8 mouse cellular contexts compared by ENCODE assay signal in the genomic region with DNA sequence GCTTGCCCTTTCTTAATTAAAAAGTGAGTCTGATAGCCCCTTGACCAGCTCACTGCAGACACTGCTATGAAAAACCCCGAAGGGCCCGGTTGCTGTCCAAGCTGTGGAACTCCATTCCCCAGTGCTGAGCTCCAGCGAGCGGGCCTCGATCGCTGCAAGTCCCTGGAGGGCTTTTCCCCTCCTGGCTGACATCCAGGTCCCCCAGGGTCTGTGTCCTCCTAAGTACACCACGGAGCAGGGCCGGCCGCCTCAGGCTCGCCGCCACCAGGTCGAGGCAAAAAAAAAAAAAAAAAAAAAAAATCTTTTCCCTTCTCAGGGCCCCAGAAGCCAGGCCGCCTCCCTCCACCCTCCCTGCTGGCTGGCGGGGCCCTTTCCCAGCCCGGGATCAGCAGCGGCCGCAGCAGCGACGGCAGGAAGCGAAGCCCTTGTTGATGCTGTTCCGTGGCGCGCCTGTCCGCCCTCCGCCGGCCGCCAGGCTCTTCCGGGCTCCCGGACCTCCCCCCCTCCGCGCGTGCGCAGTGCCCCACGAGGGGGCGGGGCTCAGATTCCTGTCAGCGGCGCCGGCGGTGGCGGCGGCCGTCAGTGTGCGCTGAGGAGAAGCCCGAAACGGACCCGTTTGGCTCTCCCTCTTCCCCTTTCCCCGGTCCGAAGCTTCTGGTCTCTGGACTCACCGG. TPM values are rescaled to one million over a fixed set of nuclear protein-coding genes. Genes with fewer than 3 reads are reported as not detected.
DNase-seq lines count a peak whose midpoint lies in the region; ATAC-seq lines count a peak whose summit lies in the region.

A gene (plus strand): TSS at position 543 of the 674 bp plus-strand sequence.

- WGBS in heart, embryonic 13.5 days = under 1% methylated on average over 36 of the region's 49 CpGs
- under 1% methylated on average over 46 of the region's 49 CpGs for whole genome bisulfite sequencing in liver, embryonic 12.5 days (ENCODE audit: insufficient replicate concordance)
- WGBS in stomach, embryonic 15.5 days = under 1% methylated on average over 49 of the region's 49 CpGs

- no peaks in the 10 kb centered on the region for H3K9me3 ChIP-seq in heart, embryonic 13.5 days
- no peaks in the 10 kb centered on the region for H3K9me3 ChIP-seq in liver, embryonic 12.5 days (replicated peaks)
- no peaks in the 10 kb centered on the region for H3K9me3 ChIP-seq in stomach, embryonic 15.5 days

- 0 out of 2 replicates have a peak, but pooled peaks cover 3% of the 10 kb centered on the region for H3K36me3 ChIP-seq in heart, embryonic 13.5 days
- H3K36me3 ChIP-seq in liver, embryonic 12.5 days = no peaks in the 10 kb centered on the region
- H3K36me3 ChIP-seq in stomach, embryonic 15.5 days = no peaks in the 10 kb centered on the region

- H3K4me3 ChIP-seq in heart, embryonic 13.5 days = peak within 1 kb of the TSS; percentile 98
- peak within 1 kb of the TSS; percentile 96 for H3K4me3 ChIP-seq in liver, embryonic 12.5 days
- H3K4me3 ChIP-seq in stomach, embryonic 15.5 days (replicated peaks) = peak within 1 kb of the TSS; percentile 97

- no peaks in the 10 kb centered on the region for H3K27me3 ChIP-seq in heart, embryonic 13.5 days (replicated peaks)
- H3K27me3 ChIP-seq in liver, embryonic 12.5 days (replicated peaks) = no peaks in the 10 kb centered on the region
- H3K27me3 ChIP-seq in stomach, embryonic 15.5 days (replicated peaks) = no peaks in the 10 kb centered on the region

- ATAC-seq in erythroid progenitor cell, adult 5-6 weeks (replicated peaks; ENCODE audit: low FRiP score, poor library complexity, severe bottlenecking) = peak; percentile 91
- peak; percentile 86 for ATAC-seq in heart, embryonic 13.5 days (ENCODE audit: extremely low read depth, insufficient number of reproducible peaks, low FRiP score, low TSS enrichment)
- peak; percentile 94 for ATAC-seq in liver, embryonic 12.5 days
- ATAC-seq in stomach, embryonic 15.5 days (ENCODE audit: insufficient read depth, low FRiP score, low read depth) = peak; percentile 94

- DNase-seq in CD4-positive helper T cell, adult 2 months (ENCODE audit: low read depth, low spot score) = peak; percentile 96
- peak; percentile 82 for DNase-seq in brain, embryonic 18.5 days (ENCODE audit: low read depth, low spot score)
- peak; percentile 95 for DNase-seq in kidney, postnatal 10 days
- DNase-seq in natural killer cell, adult 2 months (ENCODE audit: low spot score in 2 of 2) = peak; percentile 95 to 97

- H3K4me1 ChIP-seq in heart, embryonic 13.5 days = peaks cover 32% of the 10 kb centered on the region
- peaks cover 23% of the 10 kb centered on the region for H3K4me1 ChIP-seq in liver, embryonic 12.5 days
- no peaks in the 10 kb centered on the region for H3K4me1 ChIP-seq in stomach, embryonic 15.5 days

- peak within 1 kb of the TSS; percentile 99 for H3K9ac ChIP-seq in heart, embryonic 13.5 days
- peak within 1 kb of the TSS; percentile 95 for H3K9ac ChIP-seq in liver, embryonic 12.5 days
- peak within 1 kb of the TSS; percentile 96 for H3K9ac ChIP-seq in stomach, embryonic 15.5 days

- peak within 1 kb of the TSS; percentile 99 for H3K27ac ChIP-seq in heart, embryonic 13.5 days (replicated peaks)
- H3K27ac ChIP-seq in liver, embryonic 12.5 days = peak within 1 kb of the TSS; percentile 93
- H3K27ac ChIP-seq in stomach, embryonic 15.5 days = peak within 1 kb of the TSS; percentile 97

- peak within 1 kb of the TSS; percentile 72 for H3K4me2 ChIP-seq in heart, embryonic 13.5 days
- peak within 1 kb of the TSS; percentile 90 for H3K4me2 ChIP-seq in liver, embryonic 12.5 days
- H3K4me2 ChIP-seq in stomach, embryonic 15.5 days = peak within 1 kb of the TSS; percentile 60

RNA-seq across cellular contexts. Expression of the gene that starts here (rescaled TPM):
- total RNA-seq in erythroid progenitor cell, adult 5-6 weeks (2015; ENCODE audit: low replicate concordance) = 21.0 and 35.7 TPM in 2 replicates
- total RNA-seq in erythroid progenitor cell, adult 5-6 weeks (2017; ENCODE audit: low replicate concordance) = 19.3 and 23.6 TPM in 2 replicates
- polyA plus RNA-seq in heart, embryonic 13.5 days (2015; fragmentation: Nextera tagmentation; extraction: Ambion mirVana) = 10.0 and 10.4 TPM in 2 replicates
- 3.4 and 3.5 TPM in 2 replicates for polyA plus RNA-seq in liver, embryonic 12.5 days (2016; fragmentation: Nextera tagmentation; extraction: Ambion mirVana)
- 11.5 and 12.3 TPM in 2 replicates for polyA plus RNA-seq in stomach, embryonic 15.5 days (2015; fragmentation: Nextera tagmentation; extraction: Ambion mirVana)

Comparison
In these comparisons a context has a peak if more than half of its experiments do, and no peak if none do; other contexts are left out.
1. Peak in every context shown above with its lines: DNase-seq, ATAC-seq, H3K4me3 ChIP-seq and H3K27ac ChIP-seq.